8 mouse cellular contexts compared by ENCODE assay signal in genomic region chr17:70850233-70850995, GRCm38 (mm10). TPM values are rescaled to one million over a fixed set of nuclear protein-coding genes. Genes with fewer than 3 reads are reported as not detected.
DNase-seq lines count a peak whose midpoint lies in the region; ATAC-seq and TF ChIP-seq lines count a peak whose summit lies in the region.

No protein-coding gene starts in this region.

- no peaks in the 10 kb centered on the region for H3K27me3 ChIP-seq in heart, postnatal 0 days (ENCODE audit: control insufficient read depth, insufficient read depth, low read length)
- H3K27me3 ChIP-seq in limb, embryonic 10.5 days (ENCODE audit: low read depth, poor library complexity, severe bottlenecking), result no peaks in the 10 kb centered on the region
- H3K27me3 ChIP-seq in midbrain, embryonic 10.5 days (ENCODE audit: low read depth, poor library complexity, severe bottlenecking), result no peaks in the 10 kb centered on the region
- H3K27me3 ChIP-seq in splenic B cell, adult 2 months (ENCODE audit: control insufficient read depth, insufficient read depth, low read length, poor library complexity, severe bottlenecking), result no peaks in the 10 kb centered on the region

- DNase-seq in CD8-positive naive resting alpha-beta T cell, adult 2 months (ENCODE audit: low read depth in 2 of 2, low spot score in 2 of 2), result peak; percentile 54 to 62
- peak; percentile 62 to 73 for DNase-seq in adrenal gland, adult 18-20 months (ENCODE audit: low spot score in 2 of 2)
- peak; percentile 55 for DNase-seq in heart, postnatal 0 days (ENCODE audit: low spot score)
- peak; percentile 87 for DNase-seq in limb, embryonic 10.5 days (ENCODE audit: low spot score)
- DNase-seq in midbrain, embryonic 10.5 days (ENCODE audit: low spot score), result peak; percentile 76
- DNase-seq in splenic B cell, adult 2 months (ENCODE audit: low read depth, low spot score), result peak; percentile 75
- DNase-seq in layer of hippocampus, adult 9-10 months (ENCODE audit: low spot score), result no peak

- no peak for TF ChIP-seq CTCF in heart, postnatal 0 days (IDR thresholded peaks at IDR 0.05; ENCODE audit: low read depth)

- peak overlapping the region; percentile 64 for H3K9ac ChIP-seq in heart, postnatal 0 days (replicated peaks; ENCODE audit: low read depth, low read length)

- peak overlapping the region; percentile 63 for H3K4me3 ChIP-seq in heart, postnatal 0 days (ENCODE audit: low read depth, low read length)
- H3K4me3 ChIP-seq in limb, embryonic 10.5 days, result peak overlapping the region; percentile 92
- H3K4me3 ChIP-seq in midbrain, embryonic 10.5 days, result peak overlapping the region; percentile 84

- peak overlapping the region; percentile 91 for H3K4me2 ChIP-seq in heart, postnatal 0 days (ENCODE audit: low read depth, low read length)

- H3K9me3 ChIP-seq in heart, postnatal 0 days (replicated peaks; ENCODE audit: control insufficient read depth, low read length), result no peaks in the 10 kb centered on the region
- H3K9me3 ChIP-seq in limb, embryonic 10.5 days (replicated peaks), result no peaks in the 10 kb centered on the region
- H3K9me3 ChIP-seq in midbrain, embryonic 10.5 days (replicated peaks), result no peaks in the 10 kb centered on the region

- TF ChIP-seq EP300 in heart, postnatal 0 days (IDR thresholded peaks at IDR 0.05; ENCODE audit: low read depth), result no peak

- WGBS in heart, postnatal 0 days, result under 1% methylated on average over 40 of the region's 40 CpGs
- WGBS in limb, embryonic 10.5 days, result under 1% methylated on average over 40 of the region's 40 CpGs
- WGBS in midbrain, embryonic 10.5 days, result under 1% methylated on average over 40 of the region's 40 CpGs

- peaks cover 4% of the 10 kb centered on the region; the same call in 1 of the 2 replicates for H3K4me1 ChIP-seq in heart, postnatal 0 days (ENCODE audit: control insufficient read depth, insufficient read depth)
- peaks cover 38% of the 10 kb centered on the region for H3K4me1 ChIP-seq in limb, embryonic 10.5 days
- peaks cover 72% of the 10 kb centered on the region for H3K4me1 ChIP-seq in midbrain, embryonic 10.5 days

- 0 out of 2 replicates have a peak, but pooled peaks have one; percentile 21 for ATAC-seq in erythroblast, adult 5-6 weeks (replicated peaks; ENCODE audit: low FRiP score, poor library complexity, severe bottlenecking)
- no peak for ATAC-seq in heart, postnatal 0 days (ENCODE audit: insufficient read depth, low read depth)

- H3K36me3 ChIP-seq in heart, postnatal 0 days (replicated peaks; ENCODE audit: control insufficient read depth, insufficient read depth, low read length), result no peaks in the 10 kb centered on the region
- peaks cover 10% of the 10 kb centered on the region for H3K36me3 ChIP-seq in limb, embryonic 10.5 days
- peaks cover 10% of the 10 kb centered on the region for H3K36me3 ChIP-seq in midbrain, embryonic 10.5 days
- H3K36me3 ChIP-seq in splenic B cell, adult 2 months (ENCODE audit: control insufficient read depth, insufficient read depth, low read length, poor library complexity, severe bottlenecking), result peaks cover 6% of the 10 kb centered on the region; the same call in 1 of the 2 replicates

- H3K27ac ChIP-seq in heart, postnatal 0 days (ENCODE audit: low read depth), result peak overlapping the region; percentile 94
- H3K27ac ChIP-seq in limb, embryonic 10.5 days, result peak overlapping the region; percentile 99
- H3K27ac ChIP-seq in midbrain, embryonic 10.5 days (replicated peaks), result peak overlapping the region; percentile 97

RNA-seq across cellular contexts. Expression of gene Tgif1, which starts 2.9 kb away (rescaled TPM):
- total RNA-seq in adrenal gland, adult 18-20 months (2021), result 10 to 100 TPM; 42.5 to 58.2 TPM
- total RNA-seq in erythroblast, adult 5-6 weeks (2015; ENCODE audit: low replicate concordance), result 4.2 and 7.5 TPM in 2 replicates
- 2.0 and 4.3 TPM in 2 replicates for total RNA-seq in erythroblast, adult 5-6 weeks (2017; ENCODE audit: low replicate concordance)
- total RNA-seq in heart, postnatal 0 days (2014; rRNA removed; ENCODE audit: low replicate concordance), result 7.8 and 12.9 TPM in 2 replicates
- polyA plus RNA-seq in heart, postnatal 0 days (2015; fragmentation: Nextera tagmentation; extraction: Ambion mirVana), result 9.0 and 10.6 TPM in 2 replicates
- 105 and 132 TPM in 2 replicates for polyA plus RNA-seq in limb, embryonic 10.5 days (2016; fragmentation: Nextera tagmentation; extraction: Ambion mirVana)
- 72.9 and 73.6 TPM in 2 replicates for polyA plus RNA-seq in midbrain, embryonic 10.5 days (2016; fragmentation: Nextera tagmentation; extraction: Ambion mirVana)
